In the genomic region with DNA sequence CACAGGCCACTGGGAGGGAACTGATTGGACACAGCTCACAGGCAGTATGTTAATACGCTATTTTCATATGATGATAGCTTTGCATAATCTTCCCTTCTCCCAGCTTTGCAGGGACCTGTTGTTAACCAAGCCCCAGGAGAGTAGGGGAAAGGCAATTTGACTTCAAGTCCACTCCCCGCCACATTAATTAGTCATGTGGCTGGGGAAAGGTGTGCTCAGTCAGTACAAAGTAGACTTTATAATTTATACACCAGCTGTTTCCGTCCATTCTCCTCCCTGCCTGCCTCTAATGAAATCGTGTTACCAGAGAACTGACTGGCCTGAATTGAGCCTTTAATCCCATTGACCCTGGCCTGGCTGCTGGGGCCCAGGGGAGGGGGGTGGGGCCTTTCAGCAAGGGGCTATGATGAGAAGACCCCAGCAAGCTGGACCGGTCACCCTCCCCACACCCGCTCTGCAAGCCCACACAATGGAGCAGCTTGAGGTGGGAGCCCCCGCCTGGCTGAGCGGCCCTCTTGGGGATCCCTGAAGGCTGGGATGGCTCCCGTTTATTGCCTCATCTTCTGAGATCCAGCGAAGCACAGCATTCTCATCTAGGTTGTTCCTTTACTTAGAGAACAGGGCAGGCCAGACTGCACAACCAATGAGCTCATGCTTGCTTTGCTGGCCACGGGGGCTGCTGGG, we compare ENCODE assay signal across 8 mouse cellular contexts. TPM values are rescaled to one million over a fixed set of nuclear protein-coding genes. Genes with fewer than 3 reads are reported as not detected.
A peak's percentile ranks its signal among the peaks of the same experiment; 100 is the strongest.
DNase-seq lines count a peak whose midpoint lies in the region; ATAC-seq and TF ChIP-seq lines count a peak whose summit lies in the region.
"Had no signal": no experiment of that assay in that cellular context is flagged by ENCODE, and none has a peak within 500 bp of the region (broad histone marks: within the 10 kb centered on the region; RNA-seq: fewer than 3 reads in every experiment).

No protein-coding gene starts in this region.

- no peak overlapping the region for H3K4me2 ChIP-seq in hindbrain, embryonic 14.5 days (replicated peaks)
- H3K4me2 ChIP-seq in midbrain, embryonic 14.5 days (ENCODE audit: low read length): peak overlapping the region; percentile 19; the same call in 1 of the 2 replicates
- H3K4me2 ChIP-seq: liver, embryonic 12.5 days had no signal

- H3K4me3 ChIP-seq in hindbrain, embryonic 14.5 days (replicated peaks; ENCODE audit: low read length): no peak overlapping the region
- H3K4me3 ChIP-seq in midbrain, embryonic 14.5 days (replicated peaks; ENCODE audit: low read depth, low read length): no peak overlapping the region
- H3K4me3 ChIP-seq: liver, embryonic 12.5 days had no signal

- peaks cover 21% of the 10 kb centered on the region for H3K4me1 ChIP-seq in hindbrain, embryonic 14.5 days (replicated peaks; ENCODE audit: control insufficient read depth, insufficient read depth, low read length)
- H3K4me1 ChIP-seq in midbrain, embryonic 14.5 days (ENCODE audit: control insufficient read depth, insufficient read depth, low read length): peaks cover 49% of the 10 kb centered on the region
- H3K4me1 ChIP-seq: liver, embryonic 12.5 days had no signal

- no peaks in the 10 kb centered on the region for H3K9me3 ChIP-seq in hindbrain, embryonic 14.5 days (ENCODE audit: control insufficient read depth, low read length)
- H3K9me3 ChIP-seq in midbrain, embryonic 14.5 days (ENCODE audit: control insufficient read depth, low read length): no peaks in the 10 kb centered on the region
- H3K9me3 ChIP-seq: liver, embryonic 12.5 days had no signal

- peaks cover 6% of the 10 kb centered on the region; the same call in 1 of the 2 replicates for H3K27me3 ChIP-seq in hindbrain, embryonic 14.5 days (ENCODE audit: control insufficient read depth, insufficient read depth, low read length)
- no peaks in the 10 kb centered on the region for H3K27me3 ChIP-seq in midbrain, embryonic 14.5 days (ENCODE audit: control insufficient read depth, insufficient read depth, low read length)
- H3K27me3 ChIP-seq: liver, embryonic 12.5 days had no signal

- no peak overlapping the region for H3K9ac ChIP-seq in hindbrain, embryonic 14.5 days
- H3K9ac ChIP-seq in midbrain, embryonic 14.5 days (replicated peaks; ENCODE audit: low read length): no peak overlapping the region
- H3K9ac ChIP-seq: liver, embryonic 12.5 days had no signal

- H3K27ac ChIP-seq in hindbrain, embryonic 14.5 days: peak overlapping the region; percentile 70
- peak overlapping the region; percentile 86 for H3K27ac ChIP-seq in midbrain, embryonic 14.5 days (replicated peaks; ENCODE audit: low read depth, low read length)
- H3K27ac ChIP-seq: liver, embryonic 12.5 days had no signal

- peak; percentile 39 for ATAC-seq in hindbrain, embryonic 14.5 days (ENCODE audit: low FRiP score)
- peak; percentile 79 for ATAC-seq in midbrain, embryonic 14.5 days (ENCODE audit: low FRiP score, low TSS enrichment)
- ATAC-seq: liver, embryonic 12.5 days had no signal

- WGBS in hindbrain, embryonic 14.5 days: 8% methylated on average over 11 of the region's 11 CpGs
- WGBS in midbrain, embryonic 14.5 days: 4% methylated on average over 11 of the region's 11 CpGs

- no peaks in the 10 kb centered on the region for H3K36me3 ChIP-seq in hindbrain, embryonic 14.5 days (replicated peaks; ENCODE audit: control insufficient read depth, insufficient read depth)
- H3K36me3 ChIP-seq in midbrain, embryonic 14.5 days (ENCODE audit: control insufficient read depth, insufficient read depth, low read length): no peaks in the 10 kb centered on the region
- H3K36me3 ChIP-seq: liver, embryonic 12.5 days had no signal

- DNase-seq in brain, embryonic 14.5 days (ENCODE audit: low read depth): peak; percentile 90
- DNase-seq in embryo, embryonic 10 days (ENCODE audit: low spot score): peak; percentile 77
- DNase-seq in hindbrain, embryonic 14.5 days (ENCODE audit: low spot score): no peak
- DNase-seq in midbrain, embryonic 14.5 days: peak; percentile 86
- DNase-seq in lung, adult 18-20 months: no peak
- DNase-seq in lung, postnatal 25 days (ENCODE audit: low spot score): no peak
- DNase-seq in adrenal gland, postnatal 25 days: no peak

- TF ChIP-seq CTCF in brain, embryonic 14.5 days (IDR thresholded peaks at IDR 0.05; ENCODE audit: borderline replicate concordance, extremely low read depth, insufficient read depth, insufficient read length): no peak

- no peak for TF ChIP-seq POLR2A in brain, embryonic 14.5 days (IDR thresholded peaks at IDR 0.05; ENCODE audit: borderline replicate concordance, extremely low read depth, insufficient read depth, insufficient read length, poor library complexity, severe bottlenecking)

RNA-seq across cellular contexts. Expression of gene Lmo1, which starts 21.5 kb away (rescaled TPM):
- 131 and 176 TPM in 2 replicates for polyA plus RNA-seq in brain, embryonic 14.5 days (2012; rRNA removed)
- 55.2 and 64.9 TPM in 2 replicates for polyA plus RNA-seq in hindbrain, embryonic 14.5 days (2014; fragmentation: Nextera tagmentation; extraction: Ambion mirVana)
- 170 and 189 TPM in 2 replicates for polyA plus RNA-seq in midbrain, embryonic 14.5 days (2014; fragmentation: Nextera tagmentation; extraction: Ambion mirVana)
- total RNA-seq in adrenal gland, postnatal 25 days (2021): 4.6 and 6.0 TPM in 2 replicates

Comparison
In these comparisons a context has a peak if more than half of its experiments do, and no peak if none do; other contexts are left out.
1. DNase-seq: peak in brain, embryonic 14.5 days (single experiment), embryo, embryonic 10 days (single experiment) and midbrain, embryonic 14.5 days (single experiment); none in hindbrain, embryonic 14.5 days (single experiment), lung, adult 18-20 months (0 of 2), lung, postnatal 25 days (single experiment) and adrenal gland, postnatal 25 days (single experiment).